Mouse (Mus musculus) fibroblast of lung, adult 2 months (primary cell): ENCODE measurements around the gene Lrfn3.

ENCODE experiments used
- DNase-seq: peaks from one replicate; pipeline ENCODE4 v3.0.0-alpha.2; 2011; ENCODE audit warnings: low read depth

Gene Lrfn3

GRCm38 (mm10) chr7:30339432-30340109 is 23.0 kb downstream of the Lrfn3 start:
- no peak for DNase-seq

DNA sequence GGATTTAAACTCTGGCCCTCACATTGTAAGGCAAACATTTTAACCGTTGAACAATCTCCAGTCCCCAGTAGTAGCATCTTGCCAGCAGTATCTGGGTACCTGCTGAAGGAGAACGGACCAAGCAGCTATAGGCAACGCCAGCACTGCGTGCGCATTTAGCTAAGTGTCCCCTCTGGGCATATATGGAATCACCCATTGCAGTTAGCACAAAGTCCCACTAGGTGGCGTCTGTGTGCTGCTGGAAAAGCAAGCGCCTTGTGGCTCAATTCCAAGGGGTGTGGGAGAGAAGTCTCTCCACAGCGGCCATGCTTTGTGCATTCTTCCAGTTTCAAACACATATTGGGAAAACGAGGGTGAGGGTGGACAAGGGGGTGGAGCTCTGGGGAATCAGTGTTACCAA is 26.2 kb downstream of the Lrfn3 start:
- DNase-seq: peak; percentile 49

GRCm38 (mm10) chr7:30335688-30336087 is 26.9 kb downstream of the Lrfn3 start:
- no peak for DNase-seq

GRCm38 (mm10) chr7:30334563-30334962 is 28.0 kb downstream of the Lrfn3 start:
- no peak for DNase-seq

- DNase-seq: no peak
These were observed 29.1 kb downstream of the Lrfn3 start for GRCm38 (mm10) chr7:30333436-30333835.

DNA sequence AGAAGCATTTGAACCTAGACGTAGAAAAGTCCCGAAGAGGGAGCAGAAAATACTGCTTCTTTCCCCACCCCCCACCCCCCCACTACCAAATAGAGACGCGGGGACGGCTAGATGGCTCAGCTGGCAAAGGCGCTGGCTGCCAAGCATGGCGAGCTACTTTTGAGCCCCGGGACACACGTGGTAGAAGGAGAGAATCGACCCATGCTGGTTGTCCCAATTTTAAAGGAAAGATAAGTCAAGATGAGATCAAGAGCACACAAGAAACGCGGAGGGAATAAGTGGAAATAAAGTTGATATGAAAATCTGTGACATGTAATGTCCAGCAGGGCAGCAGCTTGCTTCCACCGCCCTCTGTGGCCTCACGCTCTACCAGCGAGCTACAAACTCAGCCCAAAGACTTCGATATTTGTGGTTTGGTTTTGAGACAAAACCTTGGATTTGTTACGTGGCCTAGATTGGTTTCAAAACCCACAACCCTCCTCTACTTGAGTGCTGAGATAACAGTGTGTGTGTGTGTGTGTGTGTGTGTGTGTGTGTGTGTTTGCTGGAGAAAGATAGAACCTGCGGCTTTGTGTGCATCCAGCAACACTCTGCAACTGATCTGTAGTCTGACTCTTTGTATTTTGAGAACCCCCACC is 29.8 kb downstream of the Lrfn3 start:
- no peak for DNase-seq

GRCm38 (mm10) chr7:30331887-30332286 is 30.7 kb downstream of the Lrfn3 start:
- peak; percentile 63 for DNase-seq

DNA sequence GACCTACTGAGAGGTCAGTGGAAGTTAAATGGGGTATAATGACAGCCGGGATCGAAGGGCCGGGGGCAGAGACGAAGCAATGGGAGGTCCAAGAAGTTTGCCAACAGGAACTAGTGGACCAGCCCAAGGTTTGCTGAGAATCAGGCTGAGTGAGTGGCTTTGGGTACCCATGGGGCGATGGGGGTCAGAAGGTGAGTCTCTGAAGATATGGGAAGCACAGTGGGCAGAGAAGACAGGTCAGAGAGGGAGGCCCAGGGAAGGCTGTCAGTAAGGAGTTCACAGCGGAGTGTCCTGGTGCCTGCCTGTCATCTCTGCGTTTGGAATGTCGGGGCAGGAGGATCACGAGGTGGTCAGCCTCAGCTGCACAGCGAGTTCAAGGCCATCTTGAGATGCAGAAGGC is 34.2 kb downstream of the Lrfn3 start:
- DNase-seq: no peak

DNA sequence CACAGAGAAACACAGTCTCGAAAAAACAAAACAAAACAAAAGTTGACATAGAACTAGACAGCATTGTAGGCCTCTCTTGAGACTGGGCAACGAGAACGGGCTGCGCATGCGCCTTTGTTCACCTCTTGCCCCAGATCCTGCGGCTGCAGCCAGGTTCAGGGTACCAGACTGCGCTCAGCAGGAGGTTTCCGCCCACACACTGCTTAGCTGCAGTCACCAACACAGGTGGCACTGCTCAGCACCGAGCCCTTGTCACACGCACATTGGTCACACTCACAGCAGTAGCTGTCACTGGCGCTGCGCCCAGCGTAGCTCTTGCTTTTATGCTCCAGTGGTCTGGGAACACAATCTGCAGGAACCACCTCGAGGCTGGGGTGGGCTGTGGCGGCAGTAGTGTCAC is 35.4 kb downstream of the Lrfn3 start:
- no peak for DNase-seq

DNA sequence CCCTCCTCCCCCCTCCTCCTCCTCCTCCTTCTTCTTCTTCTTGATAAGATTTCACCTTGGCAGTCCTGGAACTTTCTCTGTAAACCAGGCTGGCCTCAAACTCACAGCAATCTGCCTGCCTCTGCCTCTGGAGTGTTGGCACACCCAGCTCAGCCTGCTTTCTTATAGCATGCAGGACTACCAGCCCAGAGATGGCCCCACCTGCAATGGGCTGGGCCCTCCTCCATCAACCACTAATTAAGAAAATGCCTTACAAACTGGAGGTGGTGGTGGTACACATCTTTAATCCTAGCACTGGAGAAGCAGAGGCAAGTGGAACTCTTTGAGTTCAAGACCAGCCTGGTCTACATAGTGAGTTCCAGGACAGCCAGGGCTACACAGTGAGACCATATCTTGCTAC is 36.1 kb downstream of the Lrfn3 start:
- no peak for DNase-seq

- no peak for DNase-seq
These were observed 37.2 kb downstream of the Lrfn3 start for GRCm38 (mm10) chr7:30325364-30325763.

- no peak for DNase-seq
These were observed 38.1 kb downstream of the Lrfn3 start for GRCm38 (mm10) chr7:30324300-30324944.

DNA sequence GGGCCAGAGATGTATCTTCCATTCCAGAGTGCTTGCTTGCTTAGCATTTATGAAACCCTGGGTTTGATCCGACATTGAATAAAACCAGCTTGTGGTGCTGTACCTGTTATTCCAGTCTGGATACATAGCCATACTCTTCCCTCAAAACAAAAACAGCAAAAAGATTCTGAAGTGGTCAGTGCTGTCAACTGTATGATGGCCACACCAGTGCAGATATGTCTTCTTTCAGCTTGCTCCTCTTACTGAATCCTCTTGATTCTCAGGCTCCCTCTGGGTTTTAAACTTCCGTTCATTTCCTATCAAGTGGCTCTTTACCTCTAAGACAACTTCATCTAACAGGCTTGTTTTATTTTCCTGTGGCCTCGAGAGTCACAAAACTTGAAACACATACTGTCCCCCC is 38.8 kb downstream of the Lrfn3 start, which contains the start of gene Sdhaf1:
TSS of gene Sdhaf1 (minus strand) at position 101 of the 400 bp plus-strand sequence.
- no peak for DNase-seq

- no peak for DNase-seq
These were observed 39.7 kb downstream of the Lrfn3 start for GRCm38 (mm10) chr7:30322865-30323264.

DNA sequence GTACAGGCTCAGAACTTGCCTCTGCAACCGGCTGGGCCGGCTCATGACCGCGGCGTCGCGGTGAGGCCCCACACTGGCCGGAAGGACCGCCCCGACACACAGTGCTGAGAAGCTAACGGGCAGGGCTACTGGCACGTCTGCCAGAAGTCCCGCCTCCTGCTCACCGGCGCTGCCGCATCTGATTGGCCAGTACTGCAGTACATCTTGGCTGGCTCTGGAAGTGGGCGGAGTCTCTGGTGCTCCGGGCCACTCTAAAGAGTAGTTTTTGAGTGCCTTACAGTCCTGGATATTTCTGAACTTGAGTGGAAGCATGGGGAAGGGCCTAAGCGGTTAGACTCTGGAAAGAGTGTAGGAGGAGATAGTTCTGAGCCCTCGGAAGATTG is 40.3 kb downstream of the Lrfn3 start:
- DNase-seq: peak; percentile 95

GRCm38 (mm10) chr7:30321539-30322284 is 40.9 kb downstream of the Lrfn3 start, which contains the start of gene E130208F15Rik:
Gene E130208F15Rik (plus strand): TSS chr7:30321740.
- peak; percentile 70 for DNase-seq

- DNase-seq: no peak
These were observed 41.6 kb downstream of the Lrfn3 start for GRCm38 (mm10) chr7:30320946-30321345.

DNA sequence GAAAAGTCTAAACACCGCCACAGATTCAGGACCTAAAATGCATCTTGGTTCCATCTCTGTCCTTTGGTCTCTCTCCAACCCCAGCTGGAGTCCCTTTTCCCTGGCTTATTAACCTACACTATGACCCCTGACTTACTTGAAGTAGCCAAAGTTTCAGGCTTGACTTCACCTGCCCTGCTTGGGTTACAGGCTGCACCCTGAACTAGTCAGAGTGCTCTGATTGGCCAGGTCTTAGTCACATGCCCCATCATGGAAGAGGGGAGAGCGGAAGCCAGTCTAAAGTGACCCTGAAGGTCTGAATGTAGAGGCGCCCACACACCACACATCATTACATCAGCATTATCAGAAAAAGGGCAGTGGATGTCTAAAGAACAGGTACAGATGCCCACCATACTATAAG is 44.4 kb downstream of the Lrfn3 start:
- no peak for DNase-seq

- DNase-seq: no peak
These were observed 46.7 kb downstream of the Lrfn3 start for GRCm38 (mm10) chr7:30315559-30316529.

DNA sequence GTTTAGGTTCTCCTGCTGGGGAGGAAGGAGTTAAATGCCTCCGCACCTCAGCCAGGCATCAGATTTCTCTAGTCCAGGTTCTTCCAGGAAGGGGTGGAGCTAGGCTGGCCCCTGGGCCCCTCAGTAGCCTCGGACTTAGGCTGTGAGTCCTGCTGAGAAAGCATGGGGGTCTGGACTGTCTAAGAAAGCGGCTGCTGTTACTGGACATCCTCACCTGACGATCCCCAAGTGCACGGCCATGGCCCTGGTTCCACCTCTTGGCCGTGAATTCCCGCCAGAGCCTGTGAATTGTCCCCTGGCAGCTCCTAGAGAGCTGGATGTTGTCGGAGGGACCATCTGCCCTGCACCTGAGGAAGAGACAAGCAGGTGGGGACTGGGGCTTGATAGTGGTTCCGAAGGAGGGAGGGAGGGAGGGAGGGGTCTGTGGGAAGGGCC is 47.8 kb downstream of the Lrfn3 start, which contains the start of gene Syne4:
TSS of gene Syne4 (plus strand) at position 87 of the 435 bp plus-strand sequence.
- no peak for DNase-seq

GRCm38 (mm10) chr7:30313666-30314320 is 48.8 kb downstream of the Lrfn3 start:
- no peak for DNase-seq
